Mouse (Mus musculus) heart, embryonic 15.5 days (tissue): ENCODE results near the gene Sarm1. TPM values are rescaled to one million over a fixed set of nuclear protein-coding genes. Genes with fewer than 3 reads are reported as not detected.
A peak's percentile ranks its signal among the peaks of the same experiment; 100 is the strongest.

Source experiments
- ATAC-seq: fragments of 200-750 bp; cut with Nextera tagmentation; replicated peaks from 2 replicates; pipeline ENCODE4 v1.8.0; 2017; ENCODE audit warnings: low read depth, moderate TSS enrichment; ENCODE audit not compliant: insufficient number of reproducible peaks, insufficient read depth, low FRiP score
- H3K27ac ChIP-seq: fragments of 300-500 bp; sonication (generic); 2 replicates; pipeline ENCODE4 v1.5.1; 2015; ENCODE audit warnings: mild to moderate bottlenecking, inconsistent platforms
- H3K27me3 ChIP-seq: fragments of 300-500 bp; sonication (generic); 2 replicates; pipeline ENCODE4 v1.6.1; 2015; ENCODE audit warnings: inconsistent platforms
- H3K36me3 ChIP-seq: fragments of 300-500 bp; sonication (generic); 2 replicates; pipeline ENCODE4 v1.6.1; 2015; ENCODE audit warnings: mild to moderate bottlenecking, inconsistent platforms
- H3K4me1 ChIP-seq: fragments of 300-500 bp; sonication (generic); replicated peaks from 2 replicates; pipeline ENCODE4 v1.6.1; 2015; ENCODE audit warnings: inconsistent platforms
- H3K4me2 ChIP-seq: fragments of 300-500 bp; sonication (generic); 2 replicates; pipeline ENCODE4 v1.6.1; 2015; ENCODE audit warnings: inconsistent platforms, mild to moderate bottlenecking, moderate library complexity
- H3K4me3 ChIP-seq: fragments of 300-500 bp; sonication (generic); 2 replicates; pipeline ENCODE4 v1.5.1; 2015; ENCODE audit warnings: mild to moderate bottlenecking, inconsistent platforms
- H3K9ac ChIP-seq: fragments of 300-500 bp; sonication (generic); 2 replicates; pipeline ENCODE4 v1.6.1; 2015; ENCODE audit warnings: mild to moderate bottlenecking, inconsistent platforms
- H3K9me3 ChIP-seq: fragments of 300-500 bp; sonication (generic); replicated peaks from 2 replicates; pipeline ENCODE4 v1.6.1; 2016; ENCODE audit warnings: inconsistent platforms
- WGBS: fragments of 180-500 bp; shearing (Covaris S2); methylation state at CpG from one replicate; pipeline ENCODE4 v1.1.7; 2015; ENCODE audit warnings: mixed read lengths; 5-methylcytosine and 5-hydroxymethylcytosine counted together
- polyA plus RNA-seq: library from polyadenylated mRNA; unstranded; fragments of >200 nt; fragmentation: Nextera tagmentation; extraction: Ambion mirVana; gene quantifications from 2 replicates; pipeline ENCODE4 v1.2.1, GENCODE M21; 2015

Gene Sarm1
- polyA plus RNA-seq, 1 experiment from 2014 or later = 0.15 TPM

DNA sequence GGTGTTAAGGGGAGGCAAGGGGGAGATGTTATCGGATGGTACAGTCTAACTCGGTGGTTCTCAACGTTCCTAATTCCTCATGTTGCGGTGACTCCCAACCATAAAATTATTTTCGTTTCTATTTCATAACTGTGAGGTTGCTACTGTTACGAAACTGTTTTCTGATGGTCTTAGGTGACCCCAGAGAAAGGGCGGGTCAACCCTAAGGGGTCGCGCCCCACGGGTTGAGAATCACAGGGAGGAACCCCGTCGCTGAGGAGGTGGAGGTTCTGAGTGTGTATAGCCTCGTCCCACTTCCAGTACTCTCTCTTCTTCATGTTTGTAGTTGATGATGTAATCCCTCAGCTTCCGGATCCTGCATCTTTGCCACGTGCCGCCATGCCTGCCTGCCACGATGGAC is 38.8 kb downstream of the Sarm1 start:
- Histone ChIP-seq H3K9ac (no peak overlapping the region), H3K27me3 (no peaks in the 10 kb centered on the region; the same call in 1 of the 2 replicates), H3K9me3 (no peaks in the 10 kb centered on the region), H3K4me2 (no peak overlapping the region), H3K4me3 (no peak overlapping the region), H3K36me3 (no peaks in the 10 kb centered on the region), H3K27ac (no peak overlapping the region), H3K4me1 (0 out of 2 replicates have a peak, but pooled peaks cover 4% of the 10 kb centered on the region)
- whole genome bisulfite sequencing = 80% methylated on average over 17 of the region's 17 CpGs
- no peak for ATAC-seq

DNA sequence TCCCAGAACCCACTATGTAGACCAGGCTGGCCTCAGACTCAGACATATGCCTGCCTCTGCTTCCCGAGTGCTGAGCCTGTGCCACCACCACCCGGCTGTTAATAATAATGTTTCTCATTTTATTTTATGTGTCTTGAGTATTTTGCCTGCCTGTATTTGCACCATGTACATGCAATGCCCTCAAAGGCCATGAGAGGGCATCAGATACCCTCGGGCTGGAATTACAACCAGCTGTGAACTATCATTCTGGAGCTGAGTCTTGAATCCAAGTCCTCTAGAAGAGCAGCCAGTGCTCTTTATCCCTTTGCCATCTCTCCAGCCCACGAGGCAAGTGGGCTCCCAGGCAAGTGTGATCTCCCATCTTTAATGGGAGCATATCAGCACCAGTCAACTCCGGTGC is 42.2 kb downstream of the Sarm1 start:
- Histone ChIP-seq H3K27ac (no peak overlapping the region), H3K4me2 (no peak overlapping the region), H3K27me3 (no peaks in the 10 kb centered on the region; the same call in 1 of the 2 replicates), H3K9me3 (no peaks in the 10 kb centered on the region), H3K4me1 (0 out of 2 replicates have a peak, but pooled peaks cover 4% of the 10 kb centered on the region), H3K9ac (no peak overlapping the region), H3K36me3 (no peaks in the 10 kb centered on the region), H3K4me3 (no peak overlapping the region)
- 26% methylated on average over 5 of the region's 5 CpGs for WGBS
- no peak for ATAC-seq

DNA sequence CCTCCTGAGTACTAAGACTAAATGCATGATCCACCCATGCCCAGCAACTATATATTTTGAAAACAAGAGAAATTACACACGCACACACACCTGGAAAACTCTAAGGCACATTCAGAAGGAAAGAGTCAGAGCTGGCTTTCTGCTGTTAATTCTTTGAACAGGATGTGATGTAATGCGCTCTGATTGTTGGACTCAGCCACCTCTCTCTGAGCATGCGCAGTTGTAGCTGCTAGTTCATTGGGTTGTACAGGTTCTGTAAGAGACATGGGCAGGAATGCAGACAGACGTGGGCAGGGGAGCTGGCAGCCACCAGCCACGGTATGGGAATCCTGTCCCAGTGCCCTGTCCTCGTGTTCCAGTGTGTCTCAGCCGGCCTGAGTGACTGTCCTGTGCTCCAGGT is 43.3 kb downstream of the Sarm1 start:
- H3K9me3 ChIP-seq = no peaks in the 10 kb centered on the region
- no peak overlapping the region for H3K4me2 ChIP-seq
- WGBS = 62% methylated on average over 7 of the region's 7 CpGs
- H3K27ac ChIP-seq = no peak overlapping the region
- no peak overlapping the region for H3K4me3 ChIP-seq
- H3K4me1 ChIP-seq = 0 out of 2 replicates have a peak, but pooled peaks cover 4% of the 10 kb centered on the region
- no peaks in the 10 kb centered on the region for H3K36me3 ChIP-seq
- H3K27me3 ChIP-seq = no peaks in the 10 kb centered on the region; the same call in 1 of the 2 replicates
- no peak for ATAC-seq
- H3K9ac ChIP-seq = no peak overlapping the region

DNA sequence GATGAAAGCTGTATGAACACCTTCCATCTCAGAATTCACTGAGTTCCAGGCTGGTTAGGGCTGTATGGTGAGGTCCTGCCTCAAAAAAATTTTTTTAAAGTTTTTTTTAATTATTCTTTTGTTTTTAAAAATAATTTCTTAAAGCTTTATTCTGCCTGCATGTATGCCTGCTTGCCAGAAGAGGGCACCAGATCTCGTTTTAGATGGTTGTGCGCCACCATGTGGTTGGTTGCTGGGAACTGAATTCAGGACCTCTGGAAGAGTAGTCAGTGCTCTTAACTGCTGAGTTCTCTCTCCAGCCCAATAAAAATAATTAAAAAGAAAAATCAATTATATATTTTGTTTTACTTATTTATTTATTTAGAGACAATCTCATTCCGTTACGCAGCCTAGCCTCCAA is 43.9 kb downstream of the Sarm1 start:
- WGBS = 12% methylated on average over 4 of the region's 4 CpGs
- H3K9me3 ChIP-seq = no peaks in the 10 kb centered on the region
- no peak overlapping the region for H3K4me3 ChIP-seq
- H3K4me2 ChIP-seq = no peak overlapping the region
- no peaks in the 10 kb centered on the region for H3K36me3 ChIP-seq
- H3K27ac ChIP-seq = no peak overlapping the region
- H3K4me1 ChIP-seq = 0 out of 2 replicates have a peak, but pooled peaks cover 4% of the 10 kb centered on the region
- H3K9ac ChIP-seq = no peak overlapping the region
- ATAC-seq = no peak
- no peaks in the 10 kb centered on the region; the same call in 1 of the 2 replicates for H3K27me3 ChIP-seq

DNA sequence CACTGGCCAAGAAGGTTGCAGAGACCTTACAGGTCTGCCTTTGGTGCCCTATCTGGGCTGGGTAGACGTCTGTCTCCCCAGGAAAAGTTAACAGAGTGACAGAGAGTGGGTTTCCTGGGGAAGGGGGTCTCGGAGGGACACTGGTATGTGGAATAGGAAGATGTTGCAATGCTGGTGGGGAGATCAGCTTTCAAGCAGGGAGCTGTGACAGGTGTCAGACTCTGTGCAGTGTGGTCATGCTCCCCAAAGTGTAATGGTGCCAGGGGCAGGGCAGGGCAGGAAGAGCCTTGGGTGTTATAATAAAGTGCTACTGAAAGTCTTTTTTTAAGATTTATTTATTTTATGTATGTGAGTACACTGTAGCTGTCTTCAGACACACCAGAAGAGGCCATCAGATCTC is 47.2 kb downstream of the Sarm1 start:
- WGBS = 24% methylated on average over 2 of the region's 2 CpGs
- Histone ChIP-seq H3K27me3 (no peaks in the 10 kb centered on the region), H3K4me3 (no peak overlapping the region), H3K9ac (no peak overlapping the region), H3K36me3 (no peaks in the 10 kb centered on the region), H3K9me3 (no peaks in the 10 kb centered on the region), H3K4me2 (no peak overlapping the region), H3K4me1 (no peaks in the 10 kb centered on the region), H3K27ac (no peak overlapping the region)
- no peak for ATAC-seq

DNA sequence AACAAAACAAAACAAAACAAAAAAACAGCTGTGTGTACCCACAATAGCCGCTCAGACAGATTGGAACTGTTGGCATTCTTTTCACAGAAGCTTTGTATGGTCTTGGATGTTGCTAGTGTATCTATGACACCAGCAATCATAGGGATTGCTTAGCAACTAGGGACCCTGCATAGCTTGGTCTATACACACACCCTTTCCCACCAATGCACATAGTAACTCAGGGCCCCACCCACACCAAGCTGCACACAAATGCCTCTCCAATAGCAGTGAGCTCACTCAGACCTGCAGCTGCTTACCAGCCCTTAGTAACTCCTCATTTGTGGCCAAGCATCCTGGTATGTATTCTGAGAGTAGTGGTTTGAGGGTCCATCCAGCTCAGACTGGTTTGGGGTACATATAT is 49.3 kb downstream of the Sarm1 start:
- H3K27ac ChIP-seq = no peak overlapping the region
- WGBS = 89% methylated on average over 1 of the region's 1 CpGs
- H3K27me3 ChIP-seq = no peaks in the 10 kb centered on the region
- H3K4me2 ChIP-seq = no peak overlapping the region
- H3K4me3 ChIP-seq = no peak overlapping the region
- ATAC-seq = no peak
- no peak overlapping the region for H3K9ac ChIP-seq
- no peaks in the 10 kb centered on the region for H3K4me1 ChIP-seq
- H3K36me3 ChIP-seq = no peaks in the 10 kb centered on the region
- no peaks in the 10 kb centered on the region for H3K9me3 ChIP-seq

DNA sequence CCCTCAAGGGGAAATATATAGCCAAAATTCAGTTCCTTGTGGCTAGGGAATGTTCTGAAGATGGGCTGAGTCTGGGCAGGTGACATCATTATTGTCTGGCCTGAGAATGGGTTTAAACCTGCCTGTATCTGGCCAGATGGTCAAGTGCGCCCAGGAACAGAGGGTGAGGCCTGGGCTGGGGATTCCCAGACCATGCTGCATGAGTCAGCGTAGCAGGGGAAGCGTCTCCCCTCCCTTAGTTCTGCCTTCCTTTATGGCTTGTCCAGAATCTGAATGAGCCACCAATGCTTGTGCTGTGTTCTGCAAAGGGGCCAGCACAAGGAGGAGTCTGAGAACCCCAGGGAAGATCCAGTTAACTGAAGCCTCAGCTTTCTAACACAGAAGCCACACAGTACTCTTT is 50.4 kb downstream of the Sarm1 start:
- H3K4me3 ChIP-seq = no peak overlapping the region
- WGBS = 59% methylated on average over 3 of the region's 3 CpGs
- ATAC-seq = no peak
- no peak overlapping the region for H3K4me2 ChIP-seq
- no peaks in the 10 kb centered on the region for H3K9me3 ChIP-seq
- H3K9ac ChIP-seq = no peak overlapping the region
- H3K27ac ChIP-seq = no peak overlapping the region
- H3K4me1 ChIP-seq = no peaks in the 10 kb centered on the region
- H3K27me3 ChIP-seq = no peaks in the 10 kb centered on the region
- H3K36me3 ChIP-seq = no peaks in the 10 kb centered on the region

DNA sequence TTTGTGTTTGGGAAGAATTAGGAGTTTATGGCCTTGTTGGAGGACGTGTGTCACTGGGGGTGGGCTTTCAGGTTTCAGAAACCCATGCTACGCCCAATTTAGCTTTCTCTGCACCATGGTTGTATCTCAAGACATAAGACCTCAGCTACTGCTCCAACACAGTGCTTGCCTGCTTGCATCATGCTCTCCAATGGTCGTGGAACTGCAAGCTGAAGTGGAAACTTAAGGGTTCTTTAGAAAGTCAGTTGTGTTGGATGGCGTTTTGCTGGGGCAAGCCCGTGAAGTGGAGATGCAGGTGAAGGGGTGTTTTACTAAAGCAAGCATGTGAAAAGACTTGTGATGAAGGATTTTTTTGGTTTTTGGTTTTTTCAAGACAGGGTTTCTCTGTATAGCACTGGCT is 54.4 kb downstream of the Sarm1 start:
- Histone ChIP-seq H3K4me2 (no peak overlapping the region), H3K9ac (no peak overlapping the region), H3K4me1 (no peaks in the 10 kb centered on the region), H3K27me3 (no peaks in the 10 kb centered on the region), H3K9me3 (no peaks in the 10 kb centered on the region), H3K4me3 (no peak overlapping the region), H3K36me3 (no peaks in the 10 kb centered on the region), H3K27ac (no peak overlapping the region)
- WGBS = 72% methylated on average over 5 of the region's 5 CpGs
- ATAC-seq = no peak

DNA sequence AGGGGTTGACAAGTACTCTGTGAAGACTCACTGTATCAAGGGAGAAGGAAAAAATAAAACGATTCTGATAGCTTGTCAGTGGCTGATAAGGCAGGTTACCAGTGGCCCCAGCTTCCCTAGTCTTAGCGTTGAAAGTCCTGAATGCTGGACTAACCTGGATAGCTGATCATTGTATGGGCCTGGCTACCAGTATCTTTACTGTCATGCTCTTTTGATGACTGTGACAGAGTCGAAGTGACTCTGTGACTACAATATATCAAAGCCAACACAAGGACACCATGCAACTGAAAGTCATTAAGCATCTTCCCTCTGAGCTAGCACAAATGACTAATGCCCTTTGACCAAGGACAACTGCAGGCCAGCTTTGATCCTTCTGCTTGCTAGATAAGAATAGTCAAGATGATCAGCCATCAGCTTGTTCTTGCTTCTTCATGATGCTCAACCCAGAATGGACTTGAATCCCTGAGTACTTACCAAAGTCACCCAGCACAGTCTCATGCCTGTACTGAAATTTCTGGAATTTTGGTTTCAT is 59.1 kb downstream of the Sarm1 start:
- H3K36me3 ChIP-seq = no peaks in the 10 kb centered on the region
- ATAC-seq = no peak
- H3K4me1 ChIP-seq = peaks cover 8% of the 10 kb centered on the region
- H3K9ac ChIP-seq = no peak overlapping the region
- no peak overlapping the region for H3K4me2 ChIP-seq
- H3K9me3 ChIP-seq = no peaks in the 10 kb centered on the region
- H3K27ac ChIP-seq = no peak overlapping the region
- no peaks in the 10 kb centered on the region for H3K27me3 ChIP-seq
- no peak overlapping the region for H3K4me3 ChIP-seq
- WGBS = 49% methylated on average over 3 of the region's 3 CpGs

DNA sequence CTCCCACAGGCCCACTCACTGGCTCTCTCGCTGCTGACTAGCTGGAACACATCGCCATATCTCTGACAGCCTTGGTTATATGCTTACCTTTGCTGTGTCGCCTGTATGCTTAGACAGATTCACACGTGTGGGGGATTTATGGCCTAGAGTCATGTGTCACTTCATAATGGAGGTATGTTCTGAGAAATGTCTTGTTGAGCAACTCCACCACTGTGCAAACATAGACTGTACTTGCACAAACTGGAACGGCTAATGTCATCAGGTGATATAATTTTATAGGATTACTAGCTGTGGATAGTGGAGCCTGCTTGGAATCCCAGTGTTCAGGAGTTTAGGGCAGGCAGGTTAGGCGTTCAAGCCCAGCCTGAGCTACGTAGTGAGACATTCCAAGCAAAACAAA is 60.4 kb downstream of the Sarm1 start:
- no peak overlapping the region for H3K9ac ChIP-seq
- H3K4me2 ChIP-seq = no peak overlapping the region
- ATAC-seq = no peak
- 87% methylated on average over 7 of the region's 7 CpGs for WGBS
- peaks cover 8% of the 10 kb centered on the region for H3K4me1 ChIP-seq
- H3K27ac ChIP-seq = no peak overlapping the region
- H3K27me3 ChIP-seq = no peaks in the 10 kb centered on the region
- no peak overlapping the region for H3K4me3 ChIP-seq
- no peaks in the 10 kb centered on the region for H3K9me3 ChIP-seq
- no peaks in the 10 kb centered on the region for H3K36me3 ChIP-seq

DNA sequence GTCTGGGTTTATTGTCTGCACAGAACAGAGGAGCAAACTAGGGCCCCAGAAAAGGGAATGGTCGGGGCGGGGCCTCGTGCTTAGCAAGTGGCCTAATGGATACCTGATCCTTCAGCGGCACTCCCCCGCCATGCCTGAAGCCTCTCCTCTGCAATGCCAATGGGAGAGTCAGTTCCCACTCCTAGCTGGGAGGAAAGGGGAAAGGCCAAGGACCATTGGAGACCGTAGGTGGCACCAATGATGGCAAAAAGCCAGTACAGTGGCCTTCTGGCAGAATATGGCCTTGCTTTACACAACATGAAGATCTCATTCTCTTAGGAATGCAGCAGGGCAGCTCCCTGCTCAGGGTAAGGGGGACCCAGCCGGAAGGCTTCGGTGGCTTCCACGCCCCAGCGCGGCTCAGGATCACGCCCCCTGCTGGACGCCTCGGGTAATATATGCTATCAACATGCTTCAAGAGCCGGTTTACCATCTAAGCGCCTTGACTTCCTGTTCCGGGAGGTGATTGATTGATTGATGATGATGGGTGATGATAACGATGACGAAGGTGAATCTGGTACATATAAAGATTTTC is 61.7 kb downstream of the Sarm1 start:
- Histone ChIP-seq H3K27ac (no peak overlapping the region), H3K4me3 (0 out of 2 replicates have a peak overlapping the region, but pooled peaks have one; percentile 3), H3K9ac (no peak overlapping the region), H3K9me3 (no peaks in the 10 kb centered on the region), H3K27me3 (no peaks in the 10 kb centered on the region), H3K4me2 (peak overlapping the region; percentile 22), H3K4me1 (peaks cover 8% of the 10 kb centered on the region), H3K36me3 (no peaks in the 10 kb centered on the region)
- ATAC-seq = no peak
- 9% methylated on average over 19 of the region's 19 CpGs for whole genome bisulfite sequencing

DNA sequence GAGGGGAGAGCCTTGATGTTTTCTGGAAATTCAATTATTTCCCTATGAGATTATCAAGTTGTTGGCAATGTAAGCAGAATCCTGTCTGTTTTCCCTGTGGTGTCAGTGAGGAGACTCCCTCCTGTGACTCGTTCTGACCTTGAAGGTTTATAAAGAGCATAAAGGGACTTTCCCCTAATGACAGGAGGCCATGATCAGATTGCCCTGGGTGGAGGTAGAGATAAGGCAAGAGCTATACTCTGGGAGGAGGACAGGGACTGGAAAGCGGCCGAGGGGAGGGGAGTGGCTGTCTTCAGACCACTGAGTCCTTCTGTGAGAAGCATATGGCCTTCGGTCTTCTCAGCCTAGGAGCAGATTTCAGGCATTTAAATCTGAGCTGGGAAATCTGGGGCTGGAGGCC is 63.5 kb downstream of the Sarm1 start:
- Histone ChIP-seq H3K4me1 (peaks cover 8% of the 10 kb centered on the region), H3K9me3 (no peaks in the 10 kb centered on the region), H3K4me3 (no peak overlapping the region), H3K36me3 (no peaks in the 10 kb centered on the region), H3K27ac (no peak overlapping the region), H3K27me3 (no peaks in the 10 kb centered on the region), H3K9ac (no peak overlapping the region), H3K4me2 (no peak overlapping the region)
- WGBS = 24% methylated on average over 4 of the region's 4 CpGs
- no peak for ATAC-seq
